Mouse (Mus musculus) kidney, embryonic 16.5 days (tissue): ENCODE results near the gene Rnf180. TPM values are rescaled to one million over a fixed set of nuclear protein-coding genes. Genes with fewer than 3 reads are reported as not detected.

Experiments
- ATAC-seq: fragments of 200-750 bp; cut with Nextera tagmentation; 2 replicates; pipeline ENCODE4 v1.8.0; 2017; ENCODE audit warnings: moderate TSS enrichment; ENCODE audit not compliant: low FRiP score, low TSS enrichment
- H3K27ac ChIP-seq: fragments of 300-500 bp; sonication (generic); 2 replicates; pipeline ENCODE4 v1.5.1; 2014; ENCODE audit warnings: low read length
- H3K27me3 ChIP-seq: fragments of 300-500 bp; sonication (generic); 2 replicates; pipeline ENCODE4 v1.6.1; 2014; ENCODE audit warnings: low read length, control low read depth, mixed read lengths; ENCODE audit not compliant: insufficient read depth
- H3K36me3 ChIP-seq: fragments of 300-500 bp; sonication (generic); 2 replicates; pipeline ENCODE4 v1.6.1; 2014; ENCODE audit warnings: low read length, control low read depth, mixed read lengths; ENCODE audit not compliant: insufficient read depth
- H3K4me1 ChIP-seq: fragments of 300-500 bp; sonication (generic); 2 replicates; pipeline ENCODE4 v1.6.1; 2014; ENCODE audit warnings: low read length, control low read depth, mixed read lengths; ENCODE audit not compliant: insufficient read depth
- H3K4me2 ChIP-seq: fragments of 300-500 bp; sonication (generic); replicated peaks from 2 replicates; pipeline ENCODE4 v1.6.1; 2014; ENCODE audit warnings: low read depth, low read length
- H3K4me3 ChIP-seq: fragments of 300-500 bp; sonication (generic); 2 replicates; pipeline ENCODE4 v1.5.1; 2014; ENCODE audit warnings: mild to moderate bottlenecking, low read length
- H3K9ac ChIP-seq: fragments of 300-500 bp; sonication (generic); replicated peaks from 2 replicates; pipeline ENCODE4 v1.6.1; 2014; ENCODE audit warnings: low read length
- H3K9me3 ChIP-seq: fragments of 300-500 bp; sonication (generic); 2 replicates; pipeline ENCODE4 v1.6.1; 2016; ENCODE audit warnings: low read length, control low read depth
- WGBS: fragments of 180-500 bp; shearing (Covaris S2); extraction: QIAGEN DNeasy Blood & Tissue Kit; methylation state at CpG from one replicate; pipeline ENCODE4 v1.1.7; 2014; 5-methylcytosine and 5-hydroxymethylcytosine counted together
- polyA plus RNA-seq: library from polyadenylated mRNA; unstranded; fragments of >200 nt; fragmentation: Nextera tagmentation; extraction: Ambion mirVana; gene quantifications from 2 replicates; pipeline ENCODE4 v1.2.1, GENCODE M21; 2015

The Rnf180 gene
- polyA plus RNA-seq, 1 experiment from 2014 or later = 5.8 TPM

DNA sequence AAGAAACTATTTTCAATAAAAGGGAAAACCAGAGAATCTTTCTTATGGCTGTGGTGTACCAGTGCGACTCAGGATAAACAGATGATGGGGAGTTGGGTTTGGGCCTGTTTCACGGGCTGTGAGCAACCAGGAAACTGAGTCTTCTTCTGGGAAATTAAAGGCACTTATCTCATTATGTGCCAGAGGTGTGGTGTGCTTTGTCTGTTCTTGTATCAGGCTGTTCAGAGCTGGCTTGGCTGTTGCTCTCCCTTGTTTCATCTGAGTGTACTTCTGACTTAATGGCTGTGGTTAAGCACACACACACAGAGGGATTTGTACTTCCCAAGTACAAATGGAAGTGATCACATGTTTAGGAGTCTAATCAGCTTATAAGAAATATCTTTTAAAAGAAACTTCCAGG is 190.2 kb downstream of the Rnf180 start:
- Histone ChIP-seq H3K27me3 (no peaks in the 10 kb centered on the region), H3K9me3 (no peaks in the 10 kb centered on the region), H3K9ac (no peak overlapping the region), H3K4me1 (no peaks in the 10 kb centered on the region), H3K36me3 (no peaks in the 10 kb centered on the region), H3K4me2 (no peak overlapping the region), H3K27ac (no peak overlapping the region), H3K4me3 (no peak overlapping the region)
- WGBS = 69% methylated on average over 2 of the region's 2 CpGs
- no peak for ATAC-seq

DNA sequence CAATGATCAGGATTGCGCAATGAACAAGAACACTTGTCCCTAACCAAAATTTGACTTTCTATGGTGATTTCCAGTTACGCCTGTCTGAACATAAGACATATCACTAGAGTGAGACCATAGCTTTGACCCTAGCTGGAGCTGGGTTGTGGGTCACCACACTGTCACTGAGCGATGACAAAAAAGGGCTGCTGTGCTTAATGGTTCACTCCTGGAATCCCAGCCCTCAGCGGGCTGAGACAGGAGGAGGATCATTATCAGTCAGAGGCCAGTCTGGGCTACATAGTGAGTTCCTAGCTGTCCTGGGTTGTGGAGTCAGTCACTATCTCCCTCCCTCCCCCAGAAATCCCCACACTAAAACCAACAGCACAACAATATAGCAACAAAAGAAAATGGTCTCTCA is 193.9 kb downstream of the Rnf180 start:
- Histone ChIP-seq H3K4me2 (no peak overlapping the region), H3K27me3 (no peaks in the 10 kb centered on the region), H3K4me1 (no peaks in the 10 kb centered on the region), H3K4me3 (no peak overlapping the region), H3K9me3 (no peaks in the 10 kb centered on the region), H3K27ac (no peak overlapping the region), H3K36me3 (no peaks in the 10 kb centered on the region), H3K9ac (no peak overlapping the region)
- 0 out of 2 replicates have a peak, but pooled peaks have one; percentile 46 for ATAC-seq
- WGBS = 58% methylated on average over 4 of the region's 4 CpGs

DNA sequence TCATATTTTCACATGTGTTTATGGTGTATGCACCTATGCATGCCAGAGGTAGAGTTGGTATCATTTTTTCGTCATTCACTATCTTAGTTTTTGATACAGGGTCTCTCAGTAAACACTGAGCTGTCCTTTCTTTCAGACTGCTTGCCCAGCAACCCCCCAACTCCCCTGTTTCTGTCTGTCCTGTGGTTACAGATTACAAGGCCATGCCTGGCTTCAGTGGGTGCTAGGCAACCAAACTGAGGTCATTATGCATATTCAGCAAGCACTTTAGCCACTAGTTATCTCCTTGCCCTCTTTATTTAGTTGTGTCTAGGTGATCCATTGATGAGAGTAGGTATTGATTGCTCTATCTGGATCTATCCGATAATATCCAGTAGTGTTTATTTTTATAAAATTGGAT is 198.3 kb downstream of the Rnf180 start:
- Histone ChIP-seq H3K4me1 (no peaks in the 10 kb centered on the region), H3K9me3 (no peaks in the 10 kb centered on the region), H3K4me3 (no peak overlapping the region), H3K27ac (no peak overlapping the region), H3K9ac (no peak overlapping the region), H3K36me3 (no peaks in the 10 kb centered on the region), H3K4me2 (no peak overlapping the region), H3K27me3 (no peaks in the 10 kb centered on the region)
- 89% methylated on average over 2 of the region's 2 CpGs for WGBS
- no peak for ATAC-seq

DNA sequence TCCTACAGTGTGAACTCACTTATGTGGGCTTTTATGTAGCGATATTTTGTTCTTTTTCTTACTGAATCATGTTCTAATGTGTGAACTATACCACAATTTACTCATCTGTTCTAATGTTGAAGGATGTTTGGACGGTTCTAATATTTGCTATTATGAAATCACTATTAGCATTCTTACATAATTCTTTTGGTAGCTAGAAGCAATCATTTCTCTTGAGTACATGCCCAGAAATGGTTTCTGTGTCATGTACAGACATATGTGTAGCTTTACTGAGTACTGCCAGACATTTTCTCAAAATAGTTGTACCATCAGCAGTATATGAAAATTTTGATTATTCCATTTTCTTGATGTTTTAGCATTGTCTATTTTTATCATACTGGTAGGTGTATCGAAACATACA is 205.3 kb downstream of the Rnf180 start:
- ATAC-seq = no peak
- H3K4me3 ChIP-seq = no peak overlapping the region
- WGBS = 92% methylated on average over 3 of the region's 3 CpGs
- H3K9ac ChIP-seq = no peak overlapping the region
- H3K4me2 ChIP-seq = no peak overlapping the region
- H3K9me3 ChIP-seq = no peaks in the 10 kb centered on the region
- H3K27me3 ChIP-seq = no peaks in the 10 kb centered on the region
- no peak overlapping the region for H3K27ac ChIP-seq
- H3K36me3 ChIP-seq = no peaks in the 10 kb centered on the region
- no peaks in the 10 kb centered on the region for H3K4me1 ChIP-seq

DNA sequence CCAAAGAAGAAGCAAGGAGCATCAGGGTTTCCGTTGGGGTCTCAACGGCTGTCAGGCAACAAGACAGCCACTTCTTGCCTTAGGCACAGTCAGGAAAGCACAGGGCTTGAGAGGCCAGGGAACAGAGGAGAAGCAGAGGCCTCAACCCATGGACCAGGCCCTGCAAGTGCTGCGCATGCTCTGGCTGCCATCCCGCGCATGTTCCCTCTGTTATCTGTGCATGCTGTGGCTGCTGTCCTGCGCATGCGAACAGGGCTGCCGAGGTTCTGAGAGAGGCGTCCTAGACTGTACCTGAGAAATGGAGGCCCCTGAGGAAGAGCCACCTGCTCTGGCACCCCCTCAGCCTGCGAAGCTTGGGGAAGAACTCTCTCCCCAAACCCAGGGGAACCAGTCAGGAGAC is 212.8 kb downstream of the Rnf180 start, which contains the start of gene 4933425L06Rik:
TSS of gene 4933425L06Rik (plus strand) at position 261 of the 400 bp plus-strand sequence.
- Histone ChIP-seq H3K36me3 (no peaks in the 10 kb centered on the region), H3K4me2 (no peak within 1 kb of the TSS), H3K27me3 (no peaks in the 10 kb centered on the region), H3K9ac (no peak within 1 kb of the TSS), H3K9me3 (no peaks in the 10 kb centered on the region), H3K27ac (no peak within 1 kb of the TSS), H3K4me3 (no peak within 1 kb of the TSS), H3K4me1 (no peaks in the 10 kb centered on the region)
- 93% methylated on average over 10 of the region's 10 CpGs for WGBS
- ATAC-seq = no peak

Other genes starting within 250 kb of the Rnf180 start
- 2.0 and 2.5 TPM in 2 replicates for gene Rgs7bp, start 239.9 kb downstream of the Rnf180 start, polyA plus RNA-seq
- gene 4933425L06Rik, start 212.7 kb downstream of the Rnf180 start, polyA plus RNA-seq = not detected in 2 replicates
- gene Htr1a, start 148.8 kb upstream of the Rnf180 start, polyA plus RNA-seq = not detected in 2 replicates